Mouse (Mus musculus): ENCODE results near the gene Fxyd1.

DNA sequence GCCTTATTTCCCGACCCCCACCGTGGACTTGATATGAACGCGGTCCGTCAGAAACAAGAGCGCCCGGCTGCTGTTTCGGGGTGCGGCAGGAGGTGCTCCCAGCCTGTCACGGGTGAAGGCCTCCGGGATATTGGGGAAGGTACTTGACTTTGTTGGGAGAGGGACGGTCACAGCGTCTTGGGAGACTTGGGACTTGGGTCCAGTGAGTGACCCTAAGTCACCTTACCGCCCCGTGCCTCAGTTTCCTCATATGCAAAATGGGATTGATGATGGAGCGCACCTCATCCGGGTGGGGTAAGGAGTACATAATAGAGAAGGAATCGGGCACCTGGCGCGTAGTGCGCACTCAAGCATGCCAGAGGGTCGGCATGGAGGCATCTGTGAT lies 4.8 kb downstream of the Fxyd1 start:
- no peak for TF ChIP-seq POLR2A (IDR thresholded peaks at IDR 0.05; ENCODE audit: insufficient read depth, low read depth, low read length)
- TF ChIP-seq CTCF (IDR thresholded peaks at IDR 0.05): no peak
- no peak for TF ChIP-seq EP300 (IDR thresholded peaks at IDR 0.05; ENCODE audit: insufficient read depth, low read depth, low read length)
